Mouse (Mus musculus): ENCODE results near the gene Foxred2. TPM values are rescaled to one million over a fixed set of nuclear protein-coding genes. Genes with fewer than 3 reads are reported as not detected.

Gene Foxred2
- polyA plus RNA-seq, 1 experiment, result 6.4 TPM

- H3K4me3 ChIP-seq (ENCODE audit: extremely low read depth, insufficient read depth, insufficient read length), result no peak overlapping the region
- no peaks in the 10 kb centered on the region for H3K27me3 ChIP-seq (ENCODE audit: control insufficient read depth, insufficient read depth, low read length)
- TF ChIP-seq POLR2A (IDR thresholded peaks at IDR 0.05; ENCODE audit: low read depth, low read length) (no peak), CTCF (IDR thresholded peaks at IDR 0.05; ENCODE audit: extremely low read depth, insufficient read depth, insufficient read length, insufficient replicate concordance) (no peak)
- peaks cover 80% of the 10 kb centered on the region for H3K36me3 ChIP-seq (ENCODE audit: control insufficient read depth, insufficient read depth, low read length)
- no peak for DNase-seq (ENCODE audit: low read depth in 1 of 2, low spot score in 2 of 2)
- WGBS, result 95% methylated on average over 5 of the region's 5 CpGs
- no peak overlapping the region for H3K27ac ChIP-seq (ENCODE audit: insufficient read depth, low read length)
- H3K4me1 ChIP-seq (ENCODE audit: control insufficient read depth, insufficient read depth, insufficient read length), result no peaks in the 10 kb centered on the region
These were observed 5.9 kb upstream of the Foxred2 start for GRCm38 (mm10) chr15:77962447-77962846.

- Histone ChIP-seq H3K4me3 (ENCODE audit: extremely low read depth, insufficient read depth, insufficient read length) (no peak overlapping the region), H3K36me3 (ENCODE audit: control insufficient read depth, insufficient read depth, low read length) (peaks cover 66% of the 10 kb centered on the region), H3K27me3 (ENCODE audit: control insufficient read depth, insufficient read depth, low read length) (no peaks in the 10 kb centered on the region), H3K27ac (ENCODE audit: insufficient read depth, low read length) (no peak overlapping the region), H3K4me1 (ENCODE audit: control insufficient read depth, insufficient read depth, insufficient read length) (peaks cover 5% of the 10 kb centered on the region; the same call in 1 of the 2 replicates)
- TF ChIP-seq POLR2A (IDR thresholded peaks at IDR 0.05; ENCODE audit: low read depth, low read length), result no peak
- TF ChIP-seq CTCF (IDR thresholded peaks at IDR 0.05; ENCODE audit: extremely low read depth, insufficient read depth, insufficient read length, insufficient replicate concordance), result no peak
- no peak for DNase-seq (ENCODE audit: low read depth in 1 of 2, low spot score in 2 of 2)
- WGBS, result 94% methylated on average over 6 of the region's 6 CpGs
These were observed 4.2 kb upstream of the Foxred2 start for GRCm38 (mm10) chr15:77960693-77961092.

- TF ChIP-seq CTCF (IDR thresholded peaks at IDR 0.05; ENCODE audit: extremely low read depth, insufficient read depth, insufficient read length, insufficient replicate concordance) (no peak), POLR2A (IDR thresholded peaks at IDR 0.05; ENCODE audit: low read depth, low read length) (no peak)
- peaks cover 43% of the 10 kb centered on the region for H3K36me3 ChIP-seq (ENCODE audit: control insufficient read depth, insufficient read depth, low read length)
- H3K4me1 ChIP-seq (ENCODE audit: control insufficient read depth, insufficient read depth, insufficient read length), result peaks cover 5% of the 10 kb centered on the region; the same call in 1 of the 2 replicates
- H3K4me3 ChIP-seq (ENCODE audit: extremely low read depth, insufficient read depth, insufficient read length), result no peak overlapping the region
- no peak for DNase-seq (ENCODE audit: low read depth in 1 of 2, low spot score in 2 of 2)
- 78% methylated on average over 3 of the region's 3 CpGs for WGBS
- H3K27me3 ChIP-seq (ENCODE audit: control insufficient read depth, insufficient read depth, low read length), result no peaks in the 10 kb centered on the region
- H3K27ac ChIP-seq (ENCODE audit: insufficient read depth, low read length), result no peak overlapping the region
These were observed 1.5 kb upstream of the Foxred2 start for GRCm38 (mm10) chr15:77958071-77958470.

- H3K27ac ChIP-seq (ENCODE audit: insufficient read depth, low read length), result no peak overlapping the region
- no peak for DNase-seq (ENCODE audit: low read depth in 1 of 2, low spot score in 2 of 2)
- no peak for TF ChIP-seq CTCF (IDR thresholded peaks at IDR 0.05; ENCODE audit: extremely low read depth, insufficient read depth, insufficient read length, insufficient replicate concordance)
- no peak for TF ChIP-seq POLR2A (IDR thresholded peaks at IDR 0.05; ENCODE audit: low read depth, low read length)
- WGBS, result 65% methylated on average over 5 of the region's 5 CpGs
- H3K27me3 ChIP-seq (ENCODE audit: control insufficient read depth, insufficient read depth, low read length), result no peaks in the 10 kb centered on the region
- peaks cover 5% of the 10 kb centered on the region; the same call in 1 of the 2 replicates for H3K4me1 ChIP-seq (ENCODE audit: control insufficient read depth, insufficient read depth, insufficient read length)
- H3K36me3 ChIP-seq (ENCODE audit: control insufficient read depth, insufficient read depth, low read length), result peaks cover 42% of the 10 kb centered on the region
- no peak overlapping the region for H3K4me3 ChIP-seq (ENCODE audit: extremely low read depth, insufficient read depth, insufficient read length)
These were observed 1.1 kb upstream of the Foxred2 start for GRCm38 (mm10) chr15:77957625-77958024.

DNA sequence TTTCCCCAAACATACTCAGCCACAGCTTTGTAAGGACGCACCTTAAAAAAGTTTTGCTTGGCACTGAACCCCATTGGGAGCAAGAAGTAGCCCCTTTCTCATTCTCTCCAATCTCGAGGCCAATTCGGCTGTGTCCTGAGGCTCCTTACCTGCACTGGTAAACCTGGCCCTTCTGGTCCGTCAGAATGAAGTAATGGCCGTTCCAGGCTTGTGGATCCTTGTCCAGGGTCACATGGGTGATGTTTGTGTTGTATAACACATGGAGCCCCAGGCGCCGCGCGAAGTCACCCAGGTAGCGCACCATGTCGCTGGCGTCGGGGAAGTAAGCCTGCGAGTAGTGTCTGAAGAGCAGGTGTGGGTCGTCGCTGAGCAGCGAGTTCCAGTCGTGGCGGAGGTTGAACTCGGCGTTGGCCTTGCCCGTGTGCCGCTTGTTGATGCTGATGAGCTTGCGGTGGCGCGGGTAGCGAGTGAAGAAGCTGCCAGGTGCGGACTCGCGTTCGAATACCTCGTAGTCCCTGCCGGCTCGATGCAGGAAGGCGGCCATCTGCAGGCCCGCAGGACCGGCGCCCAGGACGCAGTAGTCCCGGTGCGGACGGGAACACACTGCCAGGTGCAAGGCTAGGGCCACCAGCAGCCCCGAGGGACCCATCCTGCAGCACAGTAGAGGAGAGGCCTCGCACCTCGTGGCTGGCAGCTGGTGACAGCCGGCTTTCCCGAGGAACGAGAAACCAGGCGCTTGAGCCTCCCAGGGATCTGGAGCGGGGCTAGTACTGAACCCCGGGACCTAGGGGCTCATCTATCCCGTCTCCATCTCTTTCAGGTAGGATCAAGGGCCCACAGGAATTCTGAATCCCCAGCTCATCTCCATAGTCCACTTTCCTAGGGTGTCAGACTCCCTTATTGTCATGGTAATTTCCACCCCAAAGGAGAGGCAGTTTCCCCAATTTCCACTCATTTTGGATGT is 800 bp downstream of the Foxred2 start:
- DNase-seq (ENCODE audit: low read depth in 1 of 2, low spot score in 2 of 2), result no peak
- no peak overlapping the region for H3K27ac ChIP-seq (ENCODE audit: insufficient read depth, low read length)
- no peak for TF ChIP-seq POLR2A (IDR thresholded peaks at IDR 0.05; ENCODE audit: low read depth, low read length)
- TF ChIP-seq CTCF (IDR thresholded peaks at IDR 0.05; ENCODE audit: extremely low read depth, insufficient read depth, insufficient read length, insufficient replicate concordance), result no peak
- H3K4me1 ChIP-seq (ENCODE audit: control insufficient read depth, insufficient read depth, insufficient read length), result peaks cover 5% of the 10 kb centered on the region; the same call in 1 of the 2 replicates
- H3K4me3 ChIP-seq (ENCODE audit: extremely low read depth, insufficient read depth, insufficient read length), result peak overlapping the region; percentile 63
- H3K36me3 ChIP-seq (ENCODE audit: control insufficient read depth, insufficient read depth, low read length), result peaks cover 26% of the 10 kb centered on the region
- WGBS, result 28% methylated on average over 52 of the region's 52 CpGs
- H3K27me3 ChIP-seq (ENCODE audit: control insufficient read depth, insufficient read depth, low read length), result no peaks in the 10 kb centered on the region

- Histone ChIP-seq H3K27me3 (ENCODE audit: control insufficient read depth, insufficient read depth, low read length) (no peaks in the 10 kb centered on the region), H3K4me3 (ENCODE audit: extremely low read depth, insufficient read depth, insufficient read length) (no peak overlapping the region), H3K27ac (ENCODE audit: insufficient read depth, low read length) (no peak overlapping the region), H3K4me1 (ENCODE audit: control insufficient read depth, insufficient read depth, insufficient read length) (peaks cover 5% of the 10 kb centered on the region; the same call in 1 of the 2 replicates), H3K36me3 (ENCODE audit: control insufficient read depth, insufficient read depth, low read length) (peaks cover 13% of the 10 kb centered on the region)
- DNase-seq (ENCODE audit: low read depth in 1 of 2, low spot score in 2 of 2), result no peak
- TF ChIP-seq CTCF (IDR thresholded peaks at IDR 0.05; ENCODE audit: extremely low read depth, insufficient read depth, insufficient read length, insufficient replicate concordance) (no peak), POLR2A (IDR thresholded peaks at IDR 0.05; ENCODE audit: low read depth, low read length) (no peak)
- WGBS, result 63% methylated on average over 2 of the region's 2 CpGs
These were observed 2.2 kb downstream of the Foxred2 start for GRCm38 (mm10) chr15:77954362-77954761.
